In genomic region chr13:94877991-94878745, GRCm38 (mm10) we compare ENCODE assay signal across 14 mouse cellular contexts. TPM values are rescaled to one million over a fixed set of nuclear protein-coding genes. Genes with fewer than 3 reads are reported as not detected.
DNase-seq lines count a peak whose midpoint lies in the region; ATAC-seq and TF ChIP-seq lines count a peak whose summit lies in the region.
"Had no signal": no experiment of that assay in that cellular context is flagged by ENCODE, and none has a peak within 500 bp of the region (broad histone marks: within the 10 kb centered on the region; RNA-seq: fewer than 3 reads in every experiment).

No protein-coding gene starts in this region.

- peaks cover 2% of the 10 kb centered on the region; the same call in 1 of the 2 replicates for H3K4me1 ChIP-seq in embryonic facial prominence, embryonic 11.5 days (ENCODE audit: control insufficient read depth, insufficient read depth, low read length)
- H3K4me1 ChIP-seq in embryonic facial prominence, embryonic 10.5 days = peaks cover 24% of the 10 kb centered on the region
- H3K4me1 ChIP-seq in lung, postnatal 0 days (ENCODE audit: insufficient read depth, low read depth, low read length) = no peaks in the 10 kb centered on the region
- H3K4me1 ChIP-seq in neural tube, embryonic 13.5 days (replicated peaks) = peaks cover 17% of the 10 kb centered on the region

- no peak for ATAC-seq in embryonic facial prominence, embryonic 11.5 days (replicated peaks; ENCODE audit: insufficient number of reproducible peaks, low FRiP score, low TSS enrichment, low read depth)
- ATAC-seq in lung, postnatal 0 days = no peak
- ATAC-seq in neural tube, embryonic 13.5 days (ENCODE audit: low read depth) = no peak

- H3K9me3 ChIP-seq in embryonic facial prominence, embryonic 11.5 days (replicated peaks; ENCODE audit: control insufficient read depth, low read length) = no peaks in the 10 kb centered on the region
- H3K9me3 ChIP-seq in embryonic facial prominence, embryonic 10.5 days = no peaks in the 10 kb centered on the region
- H3K9me3 ChIP-seq in lung, postnatal 0 days (ENCODE audit: low read length) = no peaks in the 10 kb centered on the region
- no peaks in the 10 kb centered on the region for H3K9me3 ChIP-seq in neural tube, embryonic 13.5 days

- no peak for TF ChIP-seq CTCF in lung, postnatal 0 days (IDR thresholded peaks at IDR 0.05)
- TF ChIP-seq CTCF in gastrocnemius, adult 2 months (IDR thresholded peaks at IDR 0.05) = no peak

- intact Hi-C loops in gastrocnemius, adult 2 months (cut with DNase I) = no loop called here

- TF ChIP-seq EP300 in lung, postnatal 0 days (IDR thresholded peaks at IDR 0.05) = no peak

- no peaks in the 10 kb centered on the region for H3K36me3 ChIP-seq in embryonic facial prominence, embryonic 11.5 days (replicated peaks; ENCODE audit: control insufficient read depth, insufficient read depth, low read depth, low read length)
- H3K36me3 ChIP-seq in embryonic facial prominence, embryonic 10.5 days (replicated peaks) = no peaks in the 10 kb centered on the region
- no peaks in the 10 kb centered on the region for H3K36me3 ChIP-seq in lung, postnatal 0 days (ENCODE audit: insufficient read depth, low read length)
- H3K36me3 ChIP-seq in neural tube, embryonic 13.5 days = no peaks in the 10 kb centered on the region

- no peak overlapping the region for H3K27ac ChIP-seq in embryonic facial prominence, embryonic 11.5 days (replicated peaks; ENCODE audit: low read depth, low read length)
- H3K27ac ChIP-seq in embryonic facial prominence, embryonic 10.5 days (replicated peaks) = no peak overlapping the region
- no peak overlapping the region for H3K27ac ChIP-seq in lung, postnatal 0 days (ENCODE audit: low read length)
- H3K27ac ChIP-seq in neural tube, embryonic 13.5 days (replicated peaks) = no peak overlapping the region
- no peak overlapping the region for H3K27ac ChIP-seq in gastrocnemius, adult 2 months

- no peak overlapping the region for H3K4me3 ChIP-seq in embryonic facial prominence, embryonic 11.5 days (ENCODE audit: low read depth, low read length)
- no peak overlapping the region for H3K4me3 ChIP-seq in embryonic facial prominence, embryonic 10.5 days
- H3K4me3 ChIP-seq in lung, postnatal 0 days (ENCODE audit: low read depth, low read length) = no peak overlapping the region
- H3K4me3 ChIP-seq in neural tube, embryonic 13.5 days = peak overlapping the region; percentile 28
- H3K4me3 ChIP-seq in gastrocnemius, adult 2 months = no peak overlapping the region

- DNase-seq in embryonic facial prominence, embryonic 11.5 days (ENCODE audit: low spot score) = peak; percentile 86
- DNase-seq in embryonic facial prominence, embryonic 10.5 days (ENCODE audit: low spot score) = no peak
- peak; percentile 65 for DNase-seq in lung, postnatal 0 days (ENCODE audit: low spot score)
- DNase-seq in lung, adult 18-20 months = no peak
- peak; percentile 72 for DNase-seq in embryo, embryonic 10 days (ENCODE audit: low spot score)
- no peak for DNase-seq in gastrocnemius, adult 2 months
- DNase-seq in adrenal gland, postnatal 4 days (ENCODE audit: low spot score in 2 of 2) = no peak
- DNase-seq: B cell, adult 2 months; cerebellum, adult 9-11 months; heart, postnatal 36 days; kidney, postnatal 4 days had no signal

- 10% methylated on average over 10 of the region's 10 CpGs for WGBS in embryonic facial prominence, embryonic 11.5 days
- 9% methylated on average over 10 of the region's 10 CpGs for whole genome bisulfite sequencing in embryonic facial prominence, embryonic 10.5 days
- WGBS in lung, postnatal 0 days = 13% methylated on average over 10 of the region's 10 CpGs
- WGBS in neural tube, embryonic 13.5 days = 7% methylated on average over 10 of the region's 10 CpGs

- no peak overlapping the region for H3K9ac ChIP-seq in embryonic facial prominence, embryonic 11.5 days (replicated peaks; ENCODE audit: low read length)
- no peak overlapping the region for H3K9ac ChIP-seq in lung, postnatal 0 days (replicated peaks; ENCODE audit: low read depth)
- H3K9ac ChIP-seq in neural tube, embryonic 13.5 days = peak overlapping the region; percentile 48

- no peak overlapping the region for H3K4me2 ChIP-seq in embryonic facial prominence, embryonic 11.5 days (ENCODE audit: low read depth, low read length)
- no peak overlapping the region for H3K4me2 ChIP-seq in lung, postnatal 0 days (replicated peaks; ENCODE audit: low read depth, low read length)
- H3K4me2 ChIP-seq in neural tube, embryonic 13.5 days = no peak overlapping the region

- peaks cover 70% of the 10 kb centered on the region for H3K27me3 ChIP-seq in embryonic facial prominence, embryonic 11.5 days (ENCODE audit: control insufficient read depth, insufficient read depth, low read length)
- H3K27me3 ChIP-seq in embryonic facial prominence, embryonic 10.5 days (replicated peaks; ENCODE audit: low read depth, poor library complexity, severe bottlenecking) = peaks cover 100% of the 10 kb centered on the region
- peaks cover 83% of the 10 kb centered on the region for H3K27me3 ChIP-seq in lung, postnatal 0 days (replicated peaks; ENCODE audit: insufficient read depth, low read length)
- H3K27me3 ChIP-seq in neural tube, embryonic 13.5 days = peaks cover 88% of the 10 kb centered on the region

RNA-seq across cellular contexts. Expression of gene Otp, which starts 2.8 kb away (rescaled TPM):
- 0.60 and 2.6 TPM in 2 replicates for polyA plus RNA-seq in embryonic facial prominence, embryonic 11.5 days (2014; fragmentation: Nextera tagmentation; extraction: Ambion mirVana)
- 0.47 and 0.78 TPM in 2 replicates for polyA plus RNA-seq in embryonic facial prominence, embryonic 10.5 days (2016; fragmentation: Nextera tagmentation; extraction: Ambion mirVana)
- not detected in 2 replicates for polyA plus RNA-seq in lung, postnatal 0 days (2015; fragmentation: Nextera tagmentation; extraction: Ambion mirVana)
- 9.5 and 10.7 TPM in 2 replicates for polyA plus RNA-seq in neural tube, embryonic 13.5 days (2015; fragmentation: Nextera tagmentation; extraction: Ambion mirVana)
- not detected for total RNA-seq in gastrocnemius, adult 2 months (2021)
- total RNA-seq in adrenal gland, postnatal 4 days (2021) = not detected
- total RNA-seq: heart, postnatal 36 days had no signal
- polyA plus RNA-seq: gonadal fat pad, adult 2 months; lung, embryonic 16.5 days had no signal

Comparison
In these comparisons a context has a peak if more than half of its experiments do, and no peak if none do; other contexts are left out.
1. DNase-seq: peak in embryonic facial prominence, embryonic 11.5 days (single experiment), lung, postnatal 0 days (single experiment) and embryo, embryonic 10 days (single experiment); none in embryonic facial prominence, embryonic 10.5 days (single experiment), lung, adult 18-20 months (0 of 2), gastrocnemius, adult 2 months (single experiment) and adrenal gland, postnatal 4 days (0 of 2).